Mouse (Mus musculus) myocyte (in vitro differentiated cells): ENCODE results near the gene Efhd1.

ENCODE experiments used
- CEBPB ChIP-seq: IDR thresholded peaks from 2 replicates; pipeline ENCODE4 v1.6.1; 2011; ENCODE audit warnings: mild to moderate bottlenecking, moderate library complexity; ENCODE audit not compliant: poor library complexity, insufficient read depth, severe bottlenecking
- E2F4 ChIP-seq: IDR thresholded peaks from one replicate; pipeline ENCODE4 v1.6.1; 2011; ENCODE audit warnings: mild to moderate bottlenecking, control low read depth, moderate library complexity; ENCODE audit not compliant: insufficient read depth
- MAX ChIP-seq: IDR thresholded peaks from one replicate; pipeline ENCODE4 v1.6.1; 2011; ENCODE audit warnings: low read depth, mild to moderate bottlenecking, control low read depth
- MYOD1 ChIP-seq, 3 experiments: IDR thresholded peaks; one replicate each; pipeline ENCODE4 v1.6.1; 2011; ENCODE audit warnings: control low read depth in 2 of 3, low read depth in 2 of 3, mild to moderate bottlenecking in 2 of 3, moderate library complexity in 1 of 3; ENCODE audit not compliant: insufficient read length in 2 of 3, control insufficient read depth in 1 of 3
- POLR2A ChIP-seq: IDR thresholded peaks from one replicate; pipeline ENCODE4 v1.6.1; 2011; ENCODE audit warnings: low read depth, mild to moderate bottlenecking, control low read depth, moderate library complexity; ENCODE audit not compliant: insufficient read length
- POLR2AphosphoS2 ChIP-seq: IDR thresholded peaks from one replicate; pipeline ENCODE4 v1.6.1; 2011; ENCODE audit warnings: low read depth, control low read depth; ENCODE audit not compliant: insufficient read length
- REST ChIP-seq: IDR thresholded peaks from one replicate; pipeline ENCODE4 v1.6.1; 2011; ENCODE audit warnings: mild to moderate bottlenecking, control low read depth, moderate library complexity; ENCODE audit not compliant: insufficient read depth, insufficient read length
- TCF12 ChIP-seq: IDR thresholded peaks from one replicate; pipeline ENCODE4 v1.6.1; 2011; ENCODE audit warnings: mild to moderate bottlenecking, control low read depth; ENCODE audit not compliant: poor library complexity, insufficient read depth, severe bottlenecking
- USF1 ChIP-seq: IDR thresholded peaks from one replicate; pipeline ENCODE4 v1.6.1; 2011; ENCODE audit warnings: low read depth, mild to moderate bottlenecking, control low read depth, moderate library complexity

- no peak for TF ChIP-seq TCF12
- no peak for TF ChIP-seq POLR2A
- no peak for TF ChIP-seq MYOD1 (IDR thresholded peaks at IDR 0.05; ENCODE audit: control insufficient read depth in 1 of 3, insufficient read length in 2 of 3, low read depth in 2 of 3)
- no peak for TF ChIP-seq POLR2AphosphoS2
- TF ChIP-seq MAX, result no peak
- TF ChIP-seq E2F4, result no peak
- TF ChIP-seq CEBPB, result no peak
- TF ChIP-seq USF1, result no peak
- TF ChIP-seq REST, result no peak
Observed at GRCm38 (mm10) chr1:87225739-87226138, 38.4 kb upstream of the Efhd1 start.
